Mouse (Mus musculus) lung, postnatal 0 days (tissue): ENCODE results near the gene Ttc39a.

ENCODE experiments used
- CTCF ChIP-seq: IDR thresholded peaks from 2 replicates; pipeline ENCODE4 v1.5.1; 2016; ENCODE audit warnings: antibody characterized with exemption, mild to moderate bottlenecking
- EP300 ChIP-seq: IDR thresholded peaks from 2 replicates; pipeline ENCODE4 v1.6.1; 2016; ENCODE audit warnings: antibody characterized with exemption, mild to moderate bottlenecking, control low read depth

GRCm38 (mm10) chr4:109445956-109446355 lies 39.5 kb downstream of the Ttc39a start:
- TF ChIP-seq CTCF (no peak), EP300 (no peak)
